Mouse (Mus musculus) ZHBTc4 (cell line): Measurements from ENCODE around the gene Pik3r1.

Source experiments
- DNase-seq: peaks from one replicate; pipeline ENCODE4 v3.0.0-alpha.2; 2011; ENCODE audit warnings: low read depth, low spot score

Gene Pik3r1

GRCm38 (mm10) chr13:101767013-101767808, 806 bp downstream of the Pik3r1 start:
- peak; percentile 77 for DNase-seq

DNA sequence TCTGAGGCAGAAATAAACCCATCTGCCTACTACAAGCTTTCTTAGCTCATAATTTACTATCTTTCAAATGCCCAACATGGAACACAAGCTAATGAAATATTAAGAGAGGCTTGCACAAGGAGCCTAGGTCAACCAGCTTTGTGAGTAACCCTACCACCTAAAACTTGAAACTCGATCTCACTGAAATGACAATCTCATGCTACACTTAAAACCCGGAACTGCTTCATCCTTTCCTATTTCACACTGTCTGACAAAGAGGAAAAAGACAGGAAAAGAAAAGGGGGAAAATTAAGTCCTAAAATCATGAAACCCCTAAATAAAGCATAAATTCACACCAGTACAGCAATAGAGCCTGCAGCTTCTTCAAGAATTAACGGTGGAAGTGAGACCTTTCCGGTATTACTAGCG, 1.4 kb downstream of the Pik3r1 start:
- no peak for DNase-seq

GRCm38 (mm10) chr13:101765976-101766375, 2.0 kb downstream of the Pik3r1 start:
- no peak for DNase-seq

DNA sequence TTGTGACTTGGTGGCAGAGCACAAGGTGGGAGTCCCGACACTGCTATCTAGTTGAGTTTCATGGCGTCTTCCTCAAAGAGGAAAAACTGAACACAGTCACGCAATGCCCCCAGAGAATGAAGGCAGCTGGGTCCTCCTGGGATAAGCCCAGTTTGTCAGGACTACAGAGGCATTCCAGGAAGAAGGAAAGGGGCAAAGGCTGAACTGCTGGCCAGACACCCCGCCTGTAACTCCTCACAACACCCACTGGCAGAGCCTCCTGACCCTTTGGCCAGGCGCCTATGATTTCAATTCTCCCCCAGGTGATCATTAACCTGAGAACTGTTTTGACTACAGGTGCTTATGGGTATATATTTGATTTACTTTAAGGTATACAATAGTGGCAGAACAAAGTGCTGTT, 3.9 kb downstream of the Pik3r1 start:
- DNase-seq = no peak

DNA sequence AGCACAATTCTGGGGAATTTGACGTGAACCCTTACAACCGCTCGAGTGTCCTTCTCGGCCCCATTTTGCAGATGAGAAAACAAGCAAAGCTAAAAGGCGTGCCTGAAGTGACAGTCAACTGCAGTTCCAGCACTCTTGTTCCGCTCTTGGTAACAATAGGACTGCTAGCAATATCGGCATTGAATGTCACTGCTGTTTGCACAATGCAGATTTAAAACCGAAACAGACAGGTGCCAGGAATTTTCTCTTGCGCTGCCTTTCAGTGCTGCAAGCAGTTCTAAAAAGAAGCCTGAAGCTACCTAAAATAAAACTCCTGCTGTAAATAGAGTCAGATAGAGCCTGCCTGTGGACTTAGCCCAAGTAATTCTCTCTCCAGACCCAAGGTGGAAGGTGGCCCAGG, 4.3 kb downstream of the Pik3r1 start:
- no peak for DNase-seq

- no peak for DNase-seq
Measured at GRCm38 (mm10) chr13:101763149-101763548, 4.9 kb downstream of the Pik3r1 start.

DNA sequence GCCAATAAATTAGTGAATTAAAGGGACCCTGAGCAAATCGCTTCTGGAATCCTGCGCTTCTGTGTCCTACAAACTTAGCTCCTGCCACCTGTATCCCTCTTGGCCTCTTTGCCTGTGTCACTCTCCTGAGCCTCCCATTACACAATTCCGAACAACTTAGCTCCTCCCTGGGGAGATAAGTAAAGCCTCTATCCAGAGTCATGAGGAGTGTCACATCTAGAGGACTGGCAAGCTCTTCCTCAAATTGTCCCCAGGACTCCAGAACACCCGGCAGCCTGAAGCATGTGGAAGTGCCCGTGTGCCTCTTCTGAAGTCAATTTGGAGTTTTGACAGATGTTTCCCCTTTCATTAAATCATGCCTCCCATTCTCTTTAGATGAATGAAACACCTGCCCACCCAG, 6.4 kb downstream of the Pik3r1 start:
- DNase-seq = no peak

GRCm38 (mm10) chr13:101760953-101761352, 7.1 kb downstream of the Pik3r1 start:
- DNase-seq = no peak

GRCm38 (mm10) chr13:101760001-101760687, 7.9 kb downstream of the Pik3r1 start:
- peak; percentile 71 for DNase-seq

GRCm38 (mm10) chr13:101759281-101759871, 8.6 kb downstream of the Pik3r1 start:
- no peak for DNase-seq

GRCm38 (mm10) chr13:101757801-101758422, 10.1 kb downstream of the Pik3r1 start:
- no peak for DNase-seq

- no peak for DNase-seq
Measured at GRCm38 (mm10) chr13:101755228-101755627, 12.8 kb downstream of the Pik3r1 start.

GRCm38 (mm10) chr13:101753639-101754038, 14.4 kb downstream of the Pik3r1 start:
- peak; percentile 74 for DNase-seq

GRCm38 (mm10) chr13:101751816-101752215, 16.2 kb downstream of the Pik3r1 start:
- DNase-seq = peak; percentile 79

- DNase-seq = no peak
Measured at GRCm38 (mm10) chr13:101746012-101746595, 21.9 kb downstream of the Pik3r1 start.

- no peak for DNase-seq
Measured at GRCm38 (mm10) chr13:101744943-101745342, 23.1 kb downstream of the Pik3r1 start.

DNA sequence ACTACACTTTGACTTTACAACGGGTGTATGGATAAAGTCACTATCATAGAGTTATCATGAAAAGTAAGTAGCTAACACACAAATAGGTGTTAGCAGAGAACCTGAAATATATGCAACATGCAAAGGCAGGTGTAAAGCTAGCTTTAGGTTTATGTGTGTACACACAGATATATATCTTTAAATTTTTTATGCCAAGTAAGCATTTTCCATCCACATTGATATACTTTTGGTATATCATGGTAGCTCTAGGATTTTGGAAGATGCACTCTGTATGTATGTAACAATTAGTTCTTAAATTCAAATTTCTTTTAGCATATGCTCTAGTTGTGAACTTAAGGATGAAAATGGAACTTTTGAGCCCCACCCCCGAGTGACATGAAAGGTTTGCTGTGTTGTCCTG, 24.0 kb downstream of the Pik3r1 start:
- no peak for DNase-seq

GRCm38 (mm10) chr13:101743247-101743646, 24.8 kb downstream of the Pik3r1 start:
- DNase-seq = no peak

DNA sequence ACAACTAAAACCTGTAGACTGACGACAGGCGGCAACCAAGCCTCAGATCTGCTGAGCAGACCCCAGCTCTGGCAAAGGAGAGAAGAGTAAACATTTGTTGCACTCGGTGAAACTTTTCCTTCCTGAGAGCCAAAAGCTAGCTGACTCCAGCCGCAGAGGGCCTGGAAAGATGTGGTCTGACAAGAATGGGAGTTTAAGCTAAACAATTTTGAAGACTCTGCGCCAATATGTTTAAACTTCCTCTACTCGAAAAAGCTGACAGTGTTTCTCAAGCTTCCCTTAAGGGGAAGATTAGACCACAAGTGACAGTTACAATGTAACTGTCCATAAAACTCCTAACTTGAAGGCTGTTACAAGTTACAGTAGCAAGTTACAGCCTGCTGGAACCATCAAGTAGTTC, 25.4 kb downstream of the Pik3r1 start:
- no peak for DNase-seq

GRCm38 (mm10) chr13:101741530-101742309, 26.3 kb downstream of the Pik3r1 start:
- DNase-seq = no peak
